ENCODE assay signal across 8 mouse cellular contexts in the genomic region with DNA sequence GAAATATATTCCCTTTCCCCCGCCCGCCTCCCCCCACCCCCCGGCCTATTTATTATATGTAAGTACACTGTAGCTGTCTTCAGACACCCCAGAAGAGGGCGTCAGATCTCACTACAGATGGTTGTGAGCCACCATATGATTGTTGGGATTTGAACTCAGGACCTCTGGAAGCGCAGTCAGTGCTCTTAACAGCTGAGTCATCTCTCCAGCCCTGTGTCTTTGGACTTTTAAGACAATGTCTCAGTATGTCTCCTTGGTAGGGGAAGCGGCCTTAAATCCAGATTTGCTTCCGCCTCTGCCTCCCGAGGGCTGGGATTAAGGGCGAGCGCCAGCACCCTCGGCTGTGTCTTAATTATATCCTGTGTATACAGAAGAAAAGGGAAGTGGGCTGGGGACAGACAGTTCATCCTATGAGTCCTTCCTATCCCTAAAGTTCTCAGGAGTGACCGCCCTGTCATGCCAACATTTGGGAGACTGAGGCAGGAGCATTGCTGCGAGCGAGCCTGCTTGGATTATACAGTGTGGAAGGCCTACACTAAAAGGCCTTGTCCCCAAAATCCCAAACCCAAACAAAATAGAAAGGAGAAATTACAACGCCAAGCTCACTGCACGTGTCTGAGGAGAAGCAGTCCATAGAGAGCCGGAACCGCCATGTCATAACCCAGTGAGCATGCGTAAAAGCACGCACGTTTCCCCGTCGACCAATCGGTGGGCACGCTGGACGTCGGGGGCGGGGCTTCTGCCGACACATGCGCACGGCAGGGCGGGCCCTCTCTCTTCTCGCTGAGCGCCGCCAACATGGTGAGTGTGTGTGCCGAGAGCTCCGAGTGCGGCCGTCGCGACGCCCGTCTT. TPM values are rescaled to one million over a fixed set of nuclear protein-coding genes. Genes with fewer than 3 reads are reported as not detected.
A peak's percentile ranks its signal among the peaks of the same experiment; 100 is the strongest.
DNase-seq lines count a peak whose midpoint lies in the region; ATAC-seq lines count a peak whose summit lies in the region.

A gene (plus strand): TSS at position 704 of the 852 bp plus-strand sequence.

- peak within 1 kb of the TSS; percentile 95 for H3K4me2 ChIP-seq in intestine, embryonic 14.5 days (ENCODE audit: low read length)

- no peaks in the 10 kb centered on the region for H3K9me3 ChIP-seq in intestine, embryonic 14.5 days (ENCODE audit: control insufficient read depth, low read length)

- peak; percentile 96 for DNase-seq in adipocyte (ENCODE audit: low spot score)
- peak; percentile 99 for DNase-seq in embryo, embryonic 10 days (ENCODE audit: low spot score)
- DNase-seq in gastrocnemius, postnatal 14 days: peak; percentile 99
- DNase-seq in intestine, embryonic 14.5 days (ENCODE audit: low spot score): peak; percentile 99
- DNase-seq in left cerebral cortex, postnatal 14 days (ENCODE audit: low spot score in 2 of 2): peak; percentile 98 to 99
- DNase-seq in mesoderm, embryonic 11.5 days (ENCODE audit: low read depth, low spot score): peak; percentile 97
- DNase-seq in right cerebral cortex, postnatal 36 days (ENCODE audit: low spot score in 2 of 2): peak; percentile 94 to 96
- peak; percentile 97 for DNase-seq in yolk sac, embryonic 10.5 days (ENCODE audit: low spot score)

- WGBS in intestine, embryonic 14.5 days: 7% methylated on average over 43 of the region's 43 CpGs

- peak within 1 kb of the TSS; percentile 92 for H3K4me3 ChIP-seq in intestine, embryonic 14.5 days (ENCODE audit: low read depth, low read length)

- peak within 1 kb of the TSS; percentile 89 for H3K9ac ChIP-seq in intestine, embryonic 14.5 days (ENCODE audit: low read length)

- peaks cover 39% of the 10 kb centered on the region for H3K36me3 ChIP-seq in intestine, embryonic 14.5 days (ENCODE audit: control insufficient read depth, insufficient read depth, low read length)

- peaks cover 17% of the 10 kb centered on the region for H3K4me1 ChIP-seq in intestine, embryonic 14.5 days (replicated peaks; ENCODE audit: control insufficient read depth, insufficient read depth, low read length)

- ATAC-seq in intestine, embryonic 14.5 days (replicated peaks; ENCODE audit: low FRiP score, low TSS enrichment, low read depth): peak; percentile 94

- intact Hi-C loops in gastrocnemius, postnatal 14 days (cut with DNase I; ENCODE audit: low total_unique reads): no loop called here
- intact Hi-C loops in left cerebral cortex, postnatal 14 days (cut with DNase I): loop anchor here (5.0 kb wide), 1 partner anchor 69 kb away; no protein-coding TSS in a partner anchor

- H3K27me3 ChIP-seq in intestine, embryonic 14.5 days (replicated peaks; ENCODE audit: control insufficient read depth, insufficient read depth, low read length): no peaks in the 10 kb centered on the region

- peak within 1 kb of the TSS; percentile 76 for H3K27ac ChIP-seq in intestine, embryonic 14.5 days (ENCODE audit: low read depth)

RNA-seq across cellular contexts. Expression of the gene that starts here (rescaled TPM):
- total RNA-seq in gastrocnemius, postnatal 14 days (2021): 100 to 1,000 TPM; 386 to 432 TPM
- polyA plus RNA-seq in intestine, embryonic 14.5 days (2014; fragmentation: Nextera tagmentation; extraction: Ambion mirVana): 1,190 and 1,204 TPM in 2 replicates
- 100 to 1,000 TPM; 219 to 256 TPM for total RNA-seq in left cerebral cortex, postnatal 14 days (2021)

Comparison
In these comparisons a context has a peak if more than half of its experiments do, and no peak if none do; other contexts are left out.
1. Peak in every context shown above with its lines: DNase-seq, ATAC-seq, H3K4me3 ChIP-seq and H3K27ac ChIP-seq.